Mouse (Mus musculus) 3134 (cell line): Measurements from ENCODE around the gene Cep85l.

Experiments used
- DNase-seq: peaks from one replicate; pipeline ENCODE4 v3.0.0-alpha.2; 2011; ENCODE audit warnings: low spot score; ENCODE audit not compliant: insufficient read length; ENCODE audit errors: extremely low read depth

The Cep85l gene

DNA sequence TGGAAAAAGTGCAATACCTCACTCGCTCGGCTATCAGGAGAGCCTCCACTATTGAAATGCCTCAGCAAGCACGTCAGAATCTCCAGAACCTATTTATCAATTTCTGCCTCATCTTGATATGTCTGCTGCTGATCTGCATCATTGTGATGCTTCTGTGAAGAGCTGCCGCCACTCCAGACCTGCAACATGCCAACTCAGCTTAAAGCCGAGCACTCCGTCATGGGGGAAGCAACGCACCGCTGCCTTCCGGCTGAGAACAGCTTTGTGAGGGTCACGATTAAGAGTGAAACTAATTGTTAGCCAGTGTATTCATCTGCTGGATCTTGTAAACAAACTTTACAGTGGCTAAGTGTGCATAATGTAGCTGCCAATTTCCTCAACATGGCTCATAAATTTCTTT, 35.9 kb downstream of the Cep85l start:
- no peak for DNase-seq

DNA sequence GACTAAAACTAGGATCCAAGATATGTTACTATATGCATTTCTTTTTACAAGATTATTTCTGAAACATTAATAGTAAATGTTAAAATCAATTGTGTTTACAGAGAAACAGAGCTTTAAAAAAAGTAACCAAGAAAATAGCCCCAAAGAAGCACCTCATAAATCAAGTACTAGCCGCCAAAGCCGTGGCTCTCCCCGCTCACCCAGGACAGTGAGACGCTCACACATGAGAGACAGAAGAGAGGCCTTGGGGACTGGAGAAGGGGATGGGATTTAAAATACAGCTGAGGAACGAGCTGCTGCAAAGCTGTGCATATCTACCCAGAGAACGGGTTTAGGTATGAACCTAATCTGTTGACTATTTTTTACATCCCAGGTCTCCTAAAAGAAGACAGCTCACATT, 36.4 kb downstream of the Cep85l start:
- no peak for DNase-seq

DNA sequence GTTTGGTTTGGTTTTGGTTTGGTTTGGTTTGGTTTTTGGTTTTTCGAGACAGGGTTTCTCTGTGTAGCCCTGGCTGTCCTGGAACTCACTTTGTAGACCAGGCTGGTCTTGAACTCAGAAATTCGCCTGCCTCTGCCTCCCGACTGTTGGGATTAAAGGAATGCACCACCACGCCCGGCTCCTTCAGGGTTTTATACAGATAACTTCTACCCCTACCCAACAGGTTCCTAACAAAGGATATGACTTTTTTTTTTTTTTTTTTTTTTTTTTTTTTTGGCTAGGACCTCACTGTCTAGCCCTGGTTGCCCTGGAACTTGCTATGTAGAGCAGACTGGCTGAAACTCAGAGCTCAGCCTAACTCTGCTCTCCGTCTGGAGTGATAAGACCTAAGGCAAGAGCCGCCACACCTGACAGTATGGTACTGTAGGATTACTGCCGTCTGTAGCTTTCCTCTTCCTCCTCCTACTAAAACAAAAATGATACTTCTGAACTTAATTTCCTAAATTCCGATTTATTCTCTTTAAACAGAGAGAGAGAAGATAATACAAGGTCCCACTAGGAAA, 37.5 kb downstream of the Cep85l start:
- DNase-seq = no peak

DNA sequence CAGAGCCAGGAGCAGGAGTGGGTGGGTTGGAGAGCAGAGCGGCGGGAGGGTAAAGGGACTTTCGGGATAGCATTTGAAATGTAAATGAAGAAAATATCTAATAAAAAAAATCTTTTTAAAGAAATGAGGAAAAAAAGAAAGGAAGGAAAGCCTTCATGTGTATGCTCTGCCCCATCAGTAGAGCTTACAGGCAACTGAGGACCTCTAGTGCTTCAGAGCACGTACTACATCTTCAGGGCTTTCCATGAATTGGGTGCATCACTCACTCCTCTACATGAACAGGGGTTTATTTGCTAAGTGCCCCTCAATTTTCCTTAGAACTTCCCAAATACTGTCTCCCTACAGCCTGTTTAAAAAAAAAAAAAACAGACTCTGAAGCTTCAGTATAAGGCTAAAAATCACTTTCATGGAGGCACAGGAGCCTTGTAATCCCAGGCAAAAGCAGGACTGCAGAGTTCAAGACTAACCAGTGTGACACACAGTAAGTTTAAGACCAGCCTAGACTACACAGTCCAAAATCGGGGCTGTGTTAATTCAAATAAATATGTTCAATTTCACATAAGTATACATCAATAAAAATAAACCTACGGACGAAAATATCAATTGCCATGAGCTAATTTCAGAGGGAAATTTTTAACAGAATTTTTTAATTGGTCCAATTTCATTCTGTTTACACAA, 38.3 kb downstream of the Cep85l start:
- no peak for DNase-seq

DNA sequence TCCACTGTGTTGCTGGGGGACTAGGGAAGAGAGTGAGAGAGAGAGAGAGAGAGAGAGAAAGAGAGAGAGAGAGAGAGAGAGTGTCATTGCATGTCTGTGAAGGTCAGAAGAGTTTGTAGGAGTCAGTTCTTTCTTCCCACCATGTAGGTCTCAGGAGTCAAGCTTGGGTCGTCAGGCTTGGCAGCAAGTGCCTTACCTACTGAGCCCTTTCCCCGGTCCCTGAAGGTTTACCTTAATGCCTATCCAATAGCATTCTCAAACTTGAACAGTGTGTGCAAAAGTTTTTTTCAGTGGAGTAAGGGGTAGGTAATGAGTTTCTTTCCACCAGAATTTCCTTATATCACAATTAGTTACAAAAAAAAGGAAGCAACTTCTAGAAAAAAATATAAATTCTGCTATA, 40.7 kb downstream of the Cep85l start:
- DNase-seq = no peak

DNA sequence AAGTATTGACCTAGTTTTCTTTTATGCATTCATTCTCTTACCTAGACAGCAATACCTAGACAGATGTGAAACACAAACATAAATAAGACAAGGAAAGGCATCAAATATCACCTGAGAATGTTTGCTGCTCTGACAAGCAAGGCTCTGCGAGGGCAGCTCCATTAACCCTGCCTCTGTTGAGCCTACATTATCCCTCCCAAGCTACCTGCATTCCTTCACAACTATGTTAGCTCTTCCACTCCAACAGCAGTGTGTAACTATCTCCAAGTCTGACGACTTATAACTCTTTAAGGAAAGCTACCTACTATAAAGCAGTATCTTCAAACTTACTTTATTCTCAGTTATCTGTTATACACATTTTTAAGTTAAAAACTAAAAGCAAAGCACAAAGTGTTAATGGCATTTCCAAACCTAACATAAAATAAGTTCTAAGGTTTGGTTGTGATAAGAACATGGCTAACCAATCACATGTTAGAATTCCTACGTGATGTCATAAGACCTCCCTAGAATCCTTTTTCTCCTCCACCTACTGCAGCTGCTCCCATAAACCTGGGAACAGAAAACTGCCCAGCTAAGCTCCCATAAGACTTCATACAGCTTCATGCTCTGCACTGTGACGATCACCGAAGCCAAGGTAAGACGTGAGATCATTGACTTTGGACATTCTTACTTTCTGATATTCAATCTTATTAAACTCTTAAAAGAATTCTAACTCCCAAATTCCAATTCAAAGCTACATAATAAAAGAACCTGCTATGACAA, 42.4 kb downstream of the Cep85l start, which contains the start of gene Pln:
TSS of gene Pln (plus strand) at position 506 of the 762 bp plus-strand sequence.
- DNase-seq = no peak

DNA sequence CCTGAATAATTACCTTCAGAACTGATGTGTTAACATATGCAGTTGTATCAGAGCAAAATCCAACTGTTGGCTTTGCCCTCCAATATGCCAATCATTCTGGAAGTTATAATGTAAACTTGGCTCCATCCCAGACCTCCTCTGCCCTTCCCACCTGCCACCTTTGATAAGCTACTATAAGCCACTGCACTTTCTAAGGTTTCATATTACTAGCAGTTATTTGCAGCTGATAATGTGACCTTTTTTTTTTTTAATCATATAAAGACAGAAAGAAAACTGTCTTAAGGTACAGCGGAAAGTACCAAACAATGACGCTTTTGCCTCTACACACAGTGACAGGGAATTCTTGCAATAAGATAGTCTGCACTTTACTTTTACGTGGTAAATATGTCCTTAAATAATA, 43.8 kb downstream of the Cep85l start:
- DNase-seq = no peak

DNA sequence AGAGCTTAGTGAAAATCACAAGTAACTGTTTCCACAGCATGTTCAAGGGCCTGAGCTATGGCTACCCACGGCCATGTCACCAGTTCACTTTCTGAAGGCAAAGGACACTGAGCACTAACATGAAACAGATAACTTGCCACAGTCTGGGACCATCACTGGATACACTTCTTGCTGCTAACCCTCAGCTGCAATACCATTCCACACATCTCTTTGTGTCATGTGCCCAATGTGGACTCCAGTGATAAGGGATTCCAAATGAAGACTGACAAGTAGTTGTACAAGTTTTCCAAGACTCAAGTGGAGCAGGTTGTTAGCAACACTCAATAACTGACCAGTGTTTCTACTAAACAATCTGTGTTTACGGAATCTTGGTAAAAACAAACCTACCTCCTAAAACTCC, 44.5 kb downstream of the Cep85l start:
- no peak for DNase-seq

DNA sequence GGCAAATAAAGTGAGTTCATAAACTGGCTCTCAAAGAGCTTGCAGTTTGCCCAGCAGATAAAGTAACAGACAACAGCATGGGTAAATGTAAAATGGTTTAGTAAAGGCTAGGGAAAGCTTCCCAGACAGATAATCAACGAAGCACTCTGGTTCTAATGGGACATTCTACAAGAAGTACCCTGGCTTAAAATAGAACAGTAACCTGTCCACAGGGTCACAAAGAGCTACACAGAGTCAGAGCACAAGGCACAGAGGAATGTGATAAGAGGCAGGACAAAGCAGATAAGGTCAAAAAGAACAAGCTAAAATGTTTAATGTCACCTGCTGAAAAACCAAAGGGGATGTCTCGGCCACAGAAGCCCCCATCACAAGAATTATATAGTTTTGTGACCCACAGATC, 47.0 kb downstream of the Cep85l start:
- DNase-seq = no peak

DNA sequence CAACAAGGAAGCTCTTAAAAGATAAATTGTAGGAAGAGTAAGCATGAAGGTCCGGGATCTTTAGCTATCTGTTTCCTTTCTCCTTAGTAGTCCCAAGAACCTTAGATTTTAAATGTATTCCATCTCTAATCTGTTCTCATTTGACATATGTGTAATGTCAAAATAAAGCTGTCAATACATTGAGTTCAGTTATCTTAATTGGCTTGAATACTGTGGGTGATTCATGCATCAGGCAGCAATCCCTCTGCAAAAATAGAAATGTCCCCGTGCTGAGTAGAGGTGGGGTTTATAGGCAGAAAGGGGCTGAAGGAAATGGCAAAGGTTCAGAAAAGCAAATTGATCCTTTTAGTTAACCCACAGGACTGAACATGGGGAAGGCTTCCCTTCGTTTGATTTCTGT, 50.5 kb downstream of the Cep85l start:
- no peak for DNase-seq

DNA sequence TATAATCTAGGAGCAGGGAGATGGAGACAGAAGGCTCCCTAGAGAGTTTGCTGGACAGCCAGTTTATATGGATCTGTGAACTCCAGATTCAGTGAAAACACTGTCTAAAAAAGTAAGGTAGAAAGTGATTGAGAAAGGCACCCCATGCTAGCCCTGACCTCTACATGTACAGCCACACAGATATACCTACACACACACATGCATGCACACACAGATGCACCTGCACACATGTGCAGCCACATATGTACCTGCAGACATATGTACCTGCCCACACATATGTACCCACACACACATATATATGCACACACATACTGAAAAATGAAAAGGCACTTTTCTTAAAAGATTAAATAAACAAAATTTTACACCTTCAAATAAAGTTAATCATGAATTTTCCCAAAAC, 53.4 kb downstream of the Cep85l start:
- no peak for DNase-seq

DNA sequence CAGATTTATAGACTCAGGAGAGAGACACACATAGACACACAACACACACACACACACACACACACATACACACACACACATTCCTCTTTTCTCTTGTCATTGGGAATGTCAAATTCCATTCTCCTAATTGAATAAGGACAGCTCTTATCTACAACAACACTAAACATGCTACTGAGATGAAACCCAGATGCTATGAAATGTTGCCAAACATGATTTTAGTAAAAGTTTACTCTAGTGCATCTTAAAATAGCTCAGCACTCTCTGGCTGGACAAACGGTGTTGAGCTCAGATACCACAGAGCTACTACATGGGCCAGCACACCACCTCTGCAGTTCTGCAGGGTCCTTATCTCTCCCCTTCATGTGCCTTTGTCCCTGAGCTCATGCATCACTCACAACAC, 55.1 kb downstream of the Cep85l start:
- no peak for DNase-seq

DNA sequence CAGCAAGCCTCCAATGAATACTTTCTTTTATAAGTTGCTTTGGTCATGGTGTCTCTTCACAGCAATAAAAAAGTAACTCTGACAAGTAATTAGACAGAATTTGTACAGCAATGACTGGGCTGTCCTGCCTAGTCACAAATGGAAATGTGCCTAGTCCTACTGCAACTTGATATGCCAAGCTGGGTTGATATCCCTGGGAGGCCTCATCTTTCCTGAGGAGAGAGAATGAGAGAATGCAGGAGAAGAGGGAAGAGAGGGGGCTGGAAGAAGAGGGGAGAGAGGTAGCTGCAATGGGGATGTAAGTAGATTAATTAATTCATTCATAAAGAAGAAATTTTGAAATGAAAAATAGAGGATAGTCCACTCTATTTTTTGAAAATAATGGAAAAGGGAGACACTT, 56.4 kb downstream of the Cep85l start:
- DNase-seq = no peak

DNA sequence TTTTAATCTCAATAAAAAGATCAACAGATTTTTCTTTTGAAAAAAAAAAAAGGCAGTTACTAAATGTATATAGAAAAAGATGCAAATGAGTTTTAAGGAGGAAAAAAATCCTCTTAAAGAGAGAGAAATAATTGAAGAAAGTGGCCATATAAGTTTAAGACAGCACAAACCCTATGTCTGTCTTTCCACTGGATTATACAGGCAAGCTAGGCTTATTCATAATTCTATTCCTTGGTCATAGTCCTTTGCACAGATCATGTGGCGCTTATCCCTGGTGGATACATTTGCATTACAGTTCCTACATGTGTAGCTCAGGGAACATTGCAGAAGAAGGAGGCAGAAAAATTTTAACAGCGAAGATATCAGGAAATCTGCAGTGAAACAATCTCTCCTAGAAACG, 73.1 kb downstream of the Cep85l start:
- DNase-seq = no peak

DNA sequence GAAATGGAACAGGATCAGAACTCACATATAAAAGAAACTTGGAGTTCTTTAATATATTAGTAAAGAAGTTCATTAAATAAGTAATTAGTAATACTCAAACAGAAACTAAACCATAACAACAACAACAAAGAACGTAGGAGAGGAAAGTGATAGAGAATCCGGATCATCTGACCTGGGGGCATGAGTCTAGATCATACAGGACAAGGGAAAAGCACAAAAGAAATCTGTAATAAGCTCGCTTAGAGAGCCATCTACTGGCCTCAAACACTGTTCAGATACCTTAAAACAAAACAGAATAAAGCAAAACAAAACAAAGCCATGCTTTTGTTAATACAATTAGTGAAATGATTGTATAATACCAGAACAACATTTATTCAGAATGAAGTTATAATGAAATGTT, 73.9 kb downstream of the Cep85l start:
- no peak for DNase-seq

DNA sequence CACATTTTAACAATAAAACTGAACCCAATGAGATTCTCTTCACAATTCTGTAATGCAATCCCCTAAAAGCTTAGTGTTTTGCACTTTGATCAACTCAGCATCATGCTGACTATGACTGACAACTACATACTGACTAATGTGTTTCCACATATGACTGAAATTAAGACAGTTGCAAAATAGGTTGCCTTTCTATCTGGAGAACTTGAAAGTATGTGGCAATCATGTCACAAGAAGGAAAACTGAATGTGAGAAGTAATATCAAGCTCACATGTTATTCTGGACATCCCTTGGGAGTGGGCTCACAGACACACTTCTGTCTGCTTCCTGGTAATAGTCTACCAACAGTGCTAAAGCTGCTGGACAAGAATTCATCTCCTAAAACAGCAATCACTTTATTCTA, 94.6 kb downstream of the Cep85l start:
- DNase-seq = no peak

DNA sequence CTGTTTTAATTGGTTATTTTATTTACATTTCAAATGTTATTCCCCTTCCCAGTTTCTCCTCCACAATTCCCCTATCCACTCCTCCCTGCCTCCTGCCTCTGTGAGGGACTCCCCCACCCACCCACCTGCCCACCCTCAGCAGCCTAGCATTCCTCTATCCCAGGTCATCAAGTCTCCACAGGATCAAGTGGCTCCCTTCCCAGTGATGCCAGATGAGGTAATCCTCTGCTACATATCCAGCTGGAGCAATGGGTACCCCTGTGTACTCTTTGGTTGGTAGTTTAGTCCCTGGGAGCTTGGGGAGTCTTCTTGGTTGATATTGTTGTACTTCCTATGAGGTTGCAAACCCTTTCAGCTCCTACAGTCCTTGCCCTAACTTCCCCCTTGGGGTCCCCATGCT, 107.5 kb downstream of the Cep85l start:
- DNase-seq = no peak

DNA sequence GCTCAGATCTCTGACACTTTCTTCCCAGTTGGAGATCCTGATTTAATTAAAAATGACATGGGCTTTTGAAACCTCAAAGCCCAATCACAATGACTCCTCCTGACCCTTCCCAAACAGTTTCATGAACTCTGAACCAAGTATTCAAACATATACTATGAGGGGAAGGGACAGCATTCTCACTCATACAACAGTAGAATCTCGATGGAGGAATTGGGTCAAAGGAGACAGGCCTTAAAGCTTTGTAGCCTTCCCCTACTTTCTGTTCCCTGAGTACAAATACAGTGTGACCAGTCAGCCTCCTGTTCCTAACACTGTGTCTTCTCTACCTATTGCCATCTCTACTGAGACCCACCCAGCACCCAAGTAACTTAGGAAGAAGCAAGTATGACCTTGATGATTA, 117.7 kb downstream of the Cep85l start:
- DNase-seq = no peak

DNA sequence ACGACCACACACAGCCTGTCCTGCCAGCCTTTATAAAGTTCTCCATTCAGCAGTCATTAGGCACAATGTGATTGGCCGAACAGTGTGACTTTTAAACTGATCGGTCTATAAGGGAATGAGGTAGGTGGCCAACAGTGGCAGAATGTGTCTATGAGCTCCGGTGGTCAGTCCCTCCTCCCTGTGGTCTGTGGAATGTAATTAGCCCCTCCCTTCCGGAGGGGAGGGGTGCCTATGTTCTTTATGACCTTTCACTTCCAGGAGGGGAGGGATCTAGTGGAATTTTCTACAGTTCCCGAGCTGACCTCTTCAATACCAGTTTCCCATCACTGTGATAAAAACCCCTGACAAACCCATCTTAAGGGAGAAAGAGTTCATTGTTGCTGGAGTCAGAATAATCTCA, 144.4 kb downstream of the Cep85l start:
- no peak for DNase-seq

DNA sequence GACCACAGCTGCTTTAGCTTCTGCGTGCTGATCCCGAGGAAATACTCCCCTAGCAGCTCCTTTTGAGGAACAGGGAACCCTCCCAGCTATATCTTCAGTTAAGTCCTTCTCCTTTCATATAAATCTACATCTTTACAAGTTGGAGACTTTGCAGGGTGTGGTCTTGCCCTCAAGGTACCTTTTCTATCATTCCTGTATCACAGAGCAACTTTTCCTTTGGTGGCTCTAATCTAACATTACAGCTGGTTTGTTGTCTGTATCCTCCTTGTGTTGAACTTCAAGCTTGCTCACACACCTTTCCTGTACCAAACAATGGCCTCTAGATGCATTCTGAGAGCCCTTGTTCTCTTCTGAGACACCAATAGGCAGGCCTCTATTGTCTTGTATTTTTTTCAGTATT, 145.1 kb downstream of the Cep85l start:
- no peak for DNase-seq

DNA sequence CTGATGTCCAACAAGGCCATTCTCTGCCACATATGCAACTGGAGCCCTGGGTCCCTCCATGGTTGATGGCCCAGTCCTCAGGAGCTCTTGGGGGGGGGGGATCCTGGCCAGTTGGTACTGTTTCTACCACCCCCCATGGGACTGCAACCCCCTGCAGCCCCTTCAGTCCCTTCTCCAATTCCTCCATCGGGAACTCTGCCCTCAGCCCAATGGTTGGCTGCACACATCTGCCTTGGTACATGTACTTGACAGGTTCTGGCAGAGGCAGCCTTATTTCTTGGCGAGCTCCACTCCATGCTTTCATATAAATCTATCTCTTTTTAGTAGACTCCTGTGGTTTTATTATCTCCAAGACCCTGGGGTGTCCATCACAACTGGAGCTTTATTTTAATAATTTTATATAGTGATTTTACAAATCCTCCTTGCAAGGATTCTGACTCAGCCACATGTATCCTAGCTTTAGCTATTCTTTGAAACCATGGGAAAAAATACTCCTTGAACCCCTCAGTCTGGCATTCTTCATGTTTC, 145.6 kb downstream of the Cep85l start:
- DNase-seq = no peak

DNA sequence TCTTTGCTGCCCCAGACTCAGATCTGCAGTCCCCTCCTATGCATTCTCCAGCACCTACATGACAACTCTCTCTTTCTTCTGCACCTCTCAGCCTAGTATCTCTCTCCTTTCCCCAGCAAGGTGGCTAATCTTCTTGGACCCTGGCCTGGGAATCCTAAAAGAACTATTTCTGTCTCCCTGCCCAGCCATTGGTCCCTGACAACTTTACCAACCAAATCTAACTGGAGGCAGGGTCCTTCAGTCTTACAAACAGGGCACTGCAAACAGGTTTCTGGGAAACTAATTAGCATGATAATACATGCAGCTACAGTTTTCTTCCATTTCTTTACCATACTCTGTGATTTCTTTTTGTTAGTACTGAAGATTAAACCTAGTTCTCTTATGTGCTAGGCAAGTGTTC, 148.9 kb downstream of the Cep85l start:
- DNase-seq = no peak
